Mouse (Mus musculus) hindbrain, embryonic 13.5 days (tissue): ENCODE measurements at regions not wholly inside any gene's neighbourhood (a gene's known extent, or its start where the extent isn't known, plus 50 kb on each side); places are given as distances from the start of the nearest gene placed in this dataset.

Experiments
- ATAC-seq: fragments of 200-750 bp; cut with Nextera tagmentation; 2 replicates; pipeline ENCODE4 v1.8.0; 2017; ENCODE audit warnings: moderate TSS enrichment; ENCODE audit not compliant: low FRiP score
- H3K27ac ChIP-seq: fragments of 300-500 bp; sonication (generic); 2 replicates; pipeline ENCODE4 v1.5.1; 2015; ENCODE audit warnings: inconsistent platforms, mild to moderate bottlenecking, moderate library complexity
- H3K27me3 ChIP-seq: fragments of 300-500 bp; sonication (generic); 2 replicates; pipeline ENCODE4 v1.6.1; 2015; ENCODE audit warnings: mild to moderate bottlenecking, inconsistent platforms
- H3K36me3 ChIP-seq: fragments of 300-500 bp; sonication (generic); 2 replicates; pipeline ENCODE4 v1.6.1; 2015; ENCODE audit warnings: mild to moderate bottlenecking, inconsistent platforms
- H3K4me1 ChIP-seq: fragments of 300-500 bp; sonication (generic); replicated peaks from 2 replicates; pipeline ENCODE4 v1.6.1; 2015; ENCODE audit warnings: inconsistent platforms
- H3K4me2 ChIP-seq: fragments of 300-500 bp; sonication (generic); 2 replicates; pipeline ENCODE4 v1.6.1; 2015; ENCODE audit warnings: inconsistent platforms, mild to moderate bottlenecking, moderate library complexity
- H3K4me3 ChIP-seq: fragments of 300-500 bp; sonication (generic); 2 replicates; pipeline ENCODE4 v1.5.1; 2015; ENCODE audit warnings: mild to moderate bottlenecking, inconsistent platforms
- H3K9ac ChIP-seq: fragments of 300-500 bp; sonication (generic); 2 replicates; pipeline ENCODE4 v1.6.1; 2015; ENCODE audit warnings: mild to moderate bottlenecking, inconsistent platforms
- H3K9me3 ChIP-seq: fragments of 300-500 bp; sonication (generic); 2 replicates; pipeline ENCODE4 v1.6.1; 2016; ENCODE audit warnings: inconsistent platforms
- WGBS: fragments of 180-500 bp; shearing (Covaris S2); methylation state at CpG from one replicate; pipeline ENCODE4 v1.1.7; 2015; 5-methylcytosine and 5-hydroxymethylcytosine counted together

GRCm38 (mm10) chr10:24446168-24446567 lies 149.1 kb upstream of the Ccn2 start:
- ATAC-seq: no peak
- Histone ChIP-seq H3K4me2 (no peak overlapping the region), H3K4me1 (no peaks in the 10 kb centered on the region), H3K27me3 (no peaks in the 10 kb centered on the region), H3K9ac (no peak overlapping the region), H3K36me3 (no peaks in the 10 kb centered on the region), H3K27ac (no peak overlapping the region), H3K4me3 (no peak overlapping the region), H3K9me3 (no peaks in the 10 kb centered on the region; the same call in 1 of the 2 replicates)
- WGBS: 88% methylated on average over 8 of the region's 8 CpGs

GRCm38 (mm10) chr10:24447135-24447534 lies 148.1 kb upstream of the Ccn2 start:
- no peak overlapping the region for H3K9ac ChIP-seq
- no peak for ATAC-seq
- H3K9me3 ChIP-seq: no peaks in the 10 kb centered on the region; the same call in 1 of the 2 replicates
- WGBS: 82% methylated on average over 6 of the region's 6 CpGs
- no peaks in the 10 kb centered on the region for H3K36me3 ChIP-seq
- no peaks in the 10 kb centered on the region for H3K4me1 ChIP-seq
- no peak overlapping the region for H3K27ac ChIP-seq
- no peak overlapping the region for H3K4me3 ChIP-seq
- H3K27me3 ChIP-seq: no peaks in the 10 kb centered on the region
- no peak overlapping the region for H3K4me2 ChIP-seq

GRCm38 (mm10) chr10:24448001-24448561 lies 147.2 kb upstream of the Ccn2 start:
- H3K9ac ChIP-seq: no peak overlapping the region
- ATAC-seq: no peak
- H3K4me3 ChIP-seq: no peak overlapping the region
- WGBS: 80% methylated on average over 9 of the region's 9 CpGs
- no peak overlapping the region for H3K27ac ChIP-seq
- no peaks in the 10 kb centered on the region for H3K27me3 ChIP-seq
- H3K36me3 ChIP-seq: no peaks in the 10 kb centered on the region
- no peaks in the 10 kb centered on the region; the same call in 1 of the 2 replicates for H3K9me3 ChIP-seq
- H3K4me2 ChIP-seq: no peak overlapping the region
- no peaks in the 10 kb centered on the region for H3K4me1 ChIP-seq

- ATAC-seq: no peak
- H3K36me3 ChIP-seq: no peaks in the 10 kb centered on the region
- WGBS: 88% methylated on average over 4 of the region's 4 CpGs
- H3K9me3 ChIP-seq: no peaks in the 10 kb centered on the region; the same call in 1 of the 2 replicates
- H3K4me2 ChIP-seq: no peak overlapping the region
- H3K4me3 ChIP-seq: no peak overlapping the region
- no peak overlapping the region for H3K9ac ChIP-seq
- H3K27me3 ChIP-seq: no peaks in the 10 kb centered on the region
- no peaks in the 10 kb centered on the region for H3K4me1 ChIP-seq
- H3K27ac ChIP-seq: no peak overlapping the region
Measured at GRCm38 (mm10) chr10:24453507-24453906, 141.7 kb upstream of the Ccn2 start.

GRCm38 (mm10) chr10:24458667-24459066 lies 136.6 kb upstream of the Ccn2 start:
- Histone ChIP-seq H3K4me2 (no peak overlapping the region), H3K36me3 (no peaks in the 10 kb centered on the region), H3K27me3 (no peaks in the 10 kb centered on the region), H3K27ac (no peak overlapping the region), H3K9ac (no peak overlapping the region), H3K9me3 (no peaks in the 10 kb centered on the region), H3K4me3 (no peak overlapping the region), H3K4me1 (no peaks in the 10 kb centered on the region)
- ATAC-seq: no peak
- 82% methylated on average over 2 of the region's 2 CpGs for WGBS

GRCm38 (mm10) chr10:24463873-24464272 lies 131.4 kb upstream of the Ccn2 start:
- Histone ChIP-seq H3K27ac (no peak overlapping the region), H3K4me3 (no peak overlapping the region), H3K36me3 (no peaks in the 10 kb centered on the region), H3K9me3 (no peaks in the 10 kb centered on the region), H3K27me3 (no peaks in the 10 kb centered on the region), H3K4me1 (no peaks in the 10 kb centered on the region), H3K4me2 (no peak overlapping the region), H3K9ac (no peak overlapping the region)
- 88% methylated on average over 1 of the region's 1 CpGs for WGBS
- no peak for ATAC-seq

GRCm38 (mm10) chr10:24464377-24464776 lies 130.9 kb upstream of the Ccn2 start:
- WGBS: 86% methylated on average over 3 of the region's 3 CpGs
- ATAC-seq: no peak
- no peaks in the 10 kb centered on the region for H3K36me3 ChIP-seq

GRCm38 (mm10) chr10:24469741-24470140 lies 125.5 kb upstream of the Ccn2 start:
- H3K9ac ChIP-seq: no peak overlapping the region
- no peak for ATAC-seq
- no peak overlapping the region for H3K4me2 ChIP-seq
- H3K4me1 ChIP-seq: no peaks in the 10 kb centered on the region
- WGBS: 97% methylated on average over 1 of the region's 1 CpGs
- no peaks in the 10 kb centered on the region for H3K27me3 ChIP-seq
- no peaks in the 10 kb centered on the region for H3K36me3 ChIP-seq
- H3K9me3 ChIP-seq: no peaks in the 10 kb centered on the region
- no peak overlapping the region for H3K27ac ChIP-seq
- H3K4me3 ChIP-seq: no peak overlapping the region

More at GRCm38 (mm10) chr10:24464377-24464776, 130.9 kb upstream of the Ccn2 start:
- Histone ChIP-seq H3K4me3 (no peak overlapping the region), H3K4me2 (no peak overlapping the region), H3K4me1 (no peaks in the 10 kb centered on the region), H3K9ac (no peak overlapping the region), H3K9me3 (no peaks in the 10 kb centered on the region), H3K27me3 (no peaks in the 10 kb centered on the region), H3K27ac (no peak overlapping the region)

- Histone ChIP-seq H3K4me2 (no peak overlapping the region), H3K4me1 (no peaks in the 10 kb centered on the region), H3K27me3 (no peaks in the 10 kb centered on the region), H3K4me3 (no peak overlapping the region), H3K36me3 (no peaks in the 10 kb centered on the region), H3K9ac (no peak overlapping the region), H3K9me3 (no peaks in the 10 kb centered on the region), H3K27ac (no peak overlapping the region)
- WGBS: 86% methylated on average over 2 of the region's 2 CpGs
- no peak for ATAC-seq
Measured at GRCm38 (mm10) chr10:24471521-24471920, 123.7 kb upstream of the Ccn2 start.

GRCm38 (mm10) chr10:24476288-24476687 lies 119.0 kb upstream of the Ccn2 start:
- Histone ChIP-seq H3K4me1 (no peaks in the 10 kb centered on the region), H3K9ac (no peak overlapping the region), H3K27me3 (no peaks in the 10 kb centered on the region), H3K9me3 (no peaks in the 10 kb centered on the region), H3K4me3 (no peak overlapping the region), H3K4me2 (no peak overlapping the region), H3K27ac (no peak overlapping the region), H3K36me3 (no peaks in the 10 kb centered on the region)
- ATAC-seq: no peak

- no peak for ATAC-seq
- Histone ChIP-seq H3K9ac (no peak overlapping the region), H3K4me3 (no peak overlapping the region), H3K36me3 (no peaks in the 10 kb centered on the region), H3K27ac (no peak overlapping the region), H3K4me1 (no peaks in the 10 kb centered on the region), H3K4me2 (no peak overlapping the region), H3K27me3 (no peaks in the 10 kb centered on the region), H3K9me3 (no peaks in the 10 kb centered on the region)
- WGBS: 97% methylated on average over 2 of the region's 2 CpGs
Measured at GRCm38 (mm10) chr10:24478535-24478934, 116.7 kb upstream of the Ccn2 start.

- H3K9ac ChIP-seq: no peak overlapping the region
- H3K4me1 ChIP-seq: no peaks in the 10 kb centered on the region; the same call in 1 of the 2 replicates
- WGBS: 84% methylated on average over 11 of the region's 11 CpGs
- H3K4me2 ChIP-seq: no peak overlapping the region
- H3K27ac ChIP-seq: no peak overlapping the region
- no peaks in the 10 kb centered on the region for H3K27me3 ChIP-seq
- no peak overlapping the region for H3K4me3 ChIP-seq
- H3K36me3 ChIP-seq: no peaks in the 10 kb centered on the region
- no peak for ATAC-seq
- no peaks in the 10 kb centered on the region for H3K9me3 ChIP-seq
Measured at GRCm38 (mm10) chr10:24479148-24479547, 116.1 kb upstream of the Ccn2 start.

- Histone ChIP-seq H3K9ac (no peak overlapping the region), H3K36me3 (no peaks in the 10 kb centered on the region), H3K4me2 (no peak overlapping the region), H3K9me3 (no peaks in the 10 kb centered on the region), H3K4me1 (no peaks in the 10 kb centered on the region; the same call in 1 of the 2 replicates), H3K27ac (no peak overlapping the region), H3K27me3 (no peaks in the 10 kb centered on the region), H3K4me3 (no peak overlapping the region)
- WGBS: 83% methylated on average over 9 of the region's 9 CpGs
- ATAC-seq: no peak
Measured at GRCm38 (mm10) chr10:24481926-24482612, 113.2 kb upstream of the Ccn2 start.
